In the genomic region with DNA sequence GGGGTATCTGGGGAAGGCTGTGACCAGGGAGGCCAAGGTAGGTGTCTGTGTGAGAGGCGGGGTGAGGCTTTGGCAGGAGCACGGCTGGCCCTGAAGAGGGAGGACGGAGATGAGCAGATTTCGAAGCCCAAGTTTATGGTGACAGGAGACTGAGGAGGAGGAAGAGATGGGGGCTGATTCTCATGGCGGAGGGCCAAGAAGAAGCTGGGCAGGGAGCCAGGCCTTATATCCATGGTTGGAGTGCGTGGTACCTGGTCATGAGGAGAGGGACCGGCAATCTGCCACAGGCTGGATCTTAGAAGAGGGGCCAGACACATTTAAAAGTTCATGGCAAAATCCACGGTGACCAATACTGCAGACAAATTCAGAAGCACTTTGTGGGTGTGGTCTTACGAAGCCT, we compare ENCODE assay signal across 22 mouse cellular contexts. TPM values are rescaled to one million over a fixed set of nuclear protein-coding genes. Genes with fewer than 3 reads are reported as not detected.
DNase-seq lines count a peak whose midpoint lies in the region; ATAC-seq and TF ChIP-seq lines count a peak whose summit lies in the region.
"Had no signal": no experiment of that assay in that cellular context is flagged by ENCODE, and none has a peak within 500 bp of the region (broad histone marks: within the 10 kb centered on the region; RNA-seq: fewer than 3 reads in every experiment).

No protein-coding gene starts in this region.

- no peaks in the 10 kb centered on the region for H3K4me1 ChIP-seq in lung, embryonic 14.5 days (ENCODE audit: insufficient read depth)
- H3K4me1 ChIP-seq: hindbrain, embryonic 15.5 days had no signal

- ATAC-seq in frontal cortex, adult (ENCODE audit: low TSS enrichment), result no peak
- ATAC-seq in lung, embryonic 14.5 days (ENCODE audit: insufficient read depth), result no peak
- ATAC-seq: activated CD4-positive, CD25-positive, alpha-beta regulatory T cell, adult 4 months; forebrain, embryonic 14.5 days; Patski had no signal

- H3K27ac ChIP-seq in lung, embryonic 14.5 days (ENCODE audit: low read depth), result no peak overlapping the region
- H3K27ac ChIP-seq: embryonic facial prominence, embryonic 15.5 days; gastrocnemius, adult 2 months; hindbrain, embryonic 15.5 days had no signal

- H3K36me3 ChIP-seq in lung, embryonic 14.5 days (ENCODE audit: insufficient read depth), result no peaks in the 10 kb centered on the region
- H3K36me3 ChIP-seq: embryonic facial prominence, embryonic 15.5 days; forebrain, embryonic 10.5 days; heart, embryonic 12.5 days; hindbrain, embryonic 15.5 days had no signal

- peak; percentile 18 to 66 for DNase-seq in frontal cortex, adult 2 months (ENCODE audit: extremely low spot score in 1 of 2, low spot score in 1 of 2)
- DNase-seq in lung, embryonic 14.5 days, result peak; percentile 43
- DNase-seq in lung, postnatal 10 days, result no peak
- DNase-seq in testis, postnatal 10 days (ENCODE audit: low spot score), result peak; percentile 59
- no peak for DNase-seq in testis, postnatal 14 days (ENCODE audit: low spot score)
- DNase-seq in right cerebral cortex, postnatal 36 days (ENCODE audit: low spot score in 2 of 2), result peak; percentile 18 to 41
- no peak for DNase-seq in kidney, postnatal 25 days
- DNase-seq: adrenal gland, postnatal 14 days; cerebellum, adult 2 months; cerebellum, postnatal 14 days; embryo, embryonic 11 days; gastrocnemius, adult 2 months; gastrocnemius, postnatal 25 days had no signal

- WGBS in lung, embryonic 14.5 days, result 41% methylated on average over 9 of the region's 9 CpGs

- no peak for TF ChIP-seq CTCF in lung, embryonic 14.5 days (IDR thresholded peaks at IDR 0.05; ENCODE audit: low read depth)

- H3K9ac ChIP-seq in lung, embryonic 14.5 days, result no peak overlapping the region
- H3K9ac ChIP-seq: embryonic facial prominence, embryonic 15.5 days; heart, embryonic 12.5 days; hindbrain, embryonic 15.5 days had no signal

- H3K4me2 ChIP-seq in lung, embryonic 14.5 days, result no peak overlapping the region
- H3K4me2 ChIP-seq: embryonic facial prominence, embryonic 15.5 days; heart, embryonic 12.5 days; hindbrain, embryonic 15.5 days had no signal

- H3K27me3 ChIP-seq in lung, embryonic 14.5 days (ENCODE audit: insufficient read depth, low read length), result no peaks in the 10 kb centered on the region
- H3K27me3 ChIP-seq: embryonic facial prominence, embryonic 15.5 days; hindbrain, embryonic 15.5 days; Patski had no signal

- no peaks in the 10 kb centered on the region for H3K9me3 ChIP-seq in lung, embryonic 14.5 days (ENCODE audit: low read depth, low read length)
- H3K9me3 ChIP-seq: embryonic facial prominence, embryonic 15.5 days; forebrain, embryonic 10.5 days; heart, embryonic 12.5 days; hindbrain, embryonic 15.5 days had no signal

- H3K4me3 ChIP-seq in lung, embryonic 14.5 days (ENCODE audit: low read depth, low read length), result no peak overlapping the region
- H3K4me3 ChIP-seq: embryonic facial prominence, embryonic 15.5 days; erythroblast, embryonic 14.5 days; forebrain, embryonic 10.5 days; gastrocnemius, adult 2 months; heart, embryonic 12.5 days; hindbrain, embryonic 15.5 days had no signal

RNA-seq across cellular contexts. Expression of a gene that starts 19.3 kb away (rescaled TPM):
- 3.3 and 4.6 TPM in 2 replicates for polyA plus RNA-seq in frontal cortex, adult 2 months (2012; rRNA removed)
- polyA plus RNA-seq in lung, embryonic 14.5 days (2014; fragmentation: Nextera tagmentation; extraction: Ambion mirVana), result 0.80 and 0.87 TPM in 2 replicates
- polyA plus RNA-seq: activated CD4-positive, CD25-positive, alpha-beta regulatory T cell, adult 4 months; erythroblast, embryonic 14.5 days had no signal

RNA-seq across cellular contexts. Expression of a gene that starts 43.5 kb away (rescaled TPM):
- 8.7 and 9.2 TPM in 2 replicates for polyA plus RNA-seq in frontal cortex, adult 2 months (2012; rRNA removed)
- polyA plus RNA-seq in lung, embryonic 14.5 days (2014; fragmentation: Nextera tagmentation; extraction: Ambion mirVana), result 39.8 and 42.3 TPM in 2 replicates
- polyA plus RNA-seq: activated CD4-positive, CD25-positive, alpha-beta regulatory T cell, adult 4 months; erythroblast, embryonic 14.5 days had no signal

Comparison
In these comparisons a context has a peak if more than half of its experiments do, and no peak if none do; other contexts are left out.
1. DNase-seq: peak in frontal cortex, adult 2 months (2 of 2), lung, embryonic 14.5 days (single experiment), testis, postnatal 10 days (single experiment) and right cerebral cortex, postnatal 36 days (2 of 2); none in lung, postnatal 10 days (single experiment), testis, postnatal 14 days (single experiment) and kidney, postnatal 25 days (0 of 2).